9 mouse cellular contexts compared by ENCODE assay signal in genomic region chr12:72945301-72946063, GRCm38 (mm10). TPM values are rescaled to one million over a fixed set of nuclear protein-coding genes. Genes with fewer than 3 reads are reported as not detected.
DNase-seq lines count a peak whose midpoint lies in the region; ATAC-seq lines count a peak whose summit lies in the region.
"Had no signal": no experiment of that assay in that cellular context is flagged by ENCODE, and none has a peak within 500 bp of the region (broad histone marks: within the 10 kb centered on the region; RNA-seq: fewer than 3 reads in every experiment).

No protein-coding gene starts in this region.

- no peaks in the 10 kb centered on the region for H3K36me3 ChIP-seq in hindbrain, embryonic 11.5 days (ENCODE audit: control insufficient read depth, insufficient read depth, low read length)
- H3K36me3 ChIP-seq in midbrain, embryonic 14.5 days (ENCODE audit: control insufficient read depth, insufficient read depth, low read length) = no peaks in the 10 kb centered on the region

- H3K4me1 ChIP-seq in brown adipose tissue, adult 24 weeks (ENCODE audit: control insufficient read depth, insufficient read depth, insufficient read length, low read length) = no peaks in the 10 kb centered on the region
- H3K4me1 ChIP-seq in hindbrain, embryonic 11.5 days (replicated peaks; ENCODE audit: control insufficient read depth, insufficient read depth, low read length) = no peaks in the 10 kb centered on the region
- H3K4me1 ChIP-seq in midbrain, embryonic 14.5 days (ENCODE audit: control insufficient read depth, insufficient read depth, low read length) = 0 out of 2 replicates have a peak, but pooled peaks cover 5% of the 10 kb centered on the region

- H3K27ac ChIP-seq in brown adipose tissue, adult 24 weeks (replicated peaks; ENCODE audit: low read depth, low read length) = no peak overlapping the region
- no peak overlapping the region for H3K27ac ChIP-seq in hindbrain, embryonic 11.5 days (ENCODE audit: low read depth, low read length)
- no peak overlapping the region for H3K27ac ChIP-seq in midbrain, embryonic 14.5 days (replicated peaks; ENCODE audit: low read depth, low read length)

- peaks cover 82% of the 10 kb centered on the region for H3K27me3 ChIP-seq in hindbrain, embryonic 11.5 days (ENCODE audit: control insufficient read depth, insufficient read depth, low read length)
- peaks cover 96% of the 10 kb centered on the region for H3K27me3 ChIP-seq in midbrain, embryonic 14.5 days (ENCODE audit: control insufficient read depth, insufficient read depth, low read length)

- H3K4me2 ChIP-seq in hindbrain, embryonic 11.5 days (replicated peaks; ENCODE audit: low read depth, low read length) = peak overlapping the region; percentile 56
- peak overlapping the region; percentile 48 for H3K4me2 ChIP-seq in midbrain, embryonic 14.5 days (ENCODE audit: low read length)

- peak overlapping the region; percentile 10; the same call in 1 of the 2 replicates for H3K4me3 ChIP-seq in brown adipose tissue, adult 24 weeks (ENCODE audit: insufficient read depth, low read depth, low read length)
- H3K4me3 ChIP-seq in hindbrain, embryonic 11.5 days (ENCODE audit: low read depth, low read length) = peak overlapping the region; percentile 35
- H3K4me3 ChIP-seq in midbrain, embryonic 14.5 days (replicated peaks; ENCODE audit: low read depth, low read length) = peak overlapping the region; percentile 22

- H3K9me3 ChIP-seq in hindbrain, embryonic 11.5 days (ENCODE audit: control insufficient read depth, low read length) = no peaks in the 10 kb centered on the region
- H3K9me3 ChIP-seq in midbrain, embryonic 14.5 days (ENCODE audit: control insufficient read depth, low read length) = no peaks in the 10 kb centered on the region

- DNase-seq in kidney, adult 18-20 months = peak; percentile 4
- DNase-seq in kidney, postnatal 36 days = no peak
- DNase-seq in hindbrain, embryonic 11.5 days (ENCODE audit: low spot score) = peak; percentile 76
- DNase-seq in midbrain, embryonic 14.5 days = peak; percentile 69
- no peak for DNase-seq in cerebellum, adult 8-10 months
- DNase-seq in frontal cortex, postnatal 36 days (ENCODE audit: low spot score in 2 of 2) = no peak
- DNase-seq in urinary bladder, postnatal 36 days (ENCODE audit: low spot score in 2 of 2) = no peak

- ATAC-seq in hindbrain, embryonic 11.5 days (ENCODE audit: low FRiP score) = peak; percentile 90
- peak; percentile 76; the same call in 1 of the 2 replicates for ATAC-seq in midbrain, embryonic 14.5 days (ENCODE audit: low FRiP score, low TSS enrichment)

- H3K9ac ChIP-seq in hindbrain, embryonic 11.5 days (ENCODE audit: low read depth, low read length) = no peak overlapping the region
- no peak overlapping the region for H3K9ac ChIP-seq in midbrain, embryonic 14.5 days (replicated peaks; ENCODE audit: low read length)

- under 1% methylated on average over 58 of the region's 89 CpGs for WGBS in hindbrain, embryonic 11.5 days
- under 1% methylated on average over 83 of the region's 89 CpGs for WGBS in midbrain, embryonic 14.5 days

RNA-seq across cellular contexts. Expression of gene 4930447C04Rik, which starts 4.9 kb away (rescaled TPM):
- 1.4 TPM in 1 of 2 replicates, not detected in the other for polyA plus RNA-seq in brown adipose tissue, adult 24 weeks (2012; ENCODE audit: insufficient read depth, insufficient read length, missing spikeins)
- 2.1 TPM in 2 replicates for polyA plus RNA-seq in hindbrain, embryonic 11.5 days (2014; fragmentation: Nextera tagmentation; extraction: Ambion mirVana)
- polyA plus RNA-seq in midbrain, embryonic 14.5 days (2014; fragmentation: Nextera tagmentation; extraction: Ambion mirVana) = 2.9 and 3.0 TPM in 2 replicates
- polyA plus RNA-seq: liver, adult 2 months had no signal

RNA-seq across cellular contexts. Expression of gene Six6, which starts 5.8 kb away (rescaled TPM):
- not detected in 2 replicates for polyA plus RNA-seq in brown adipose tissue, adult 24 weeks (2012; ENCODE audit: insufficient read depth, insufficient read length, missing spikeins)
- polyA plus RNA-seq in hindbrain, embryonic 11.5 days (2014; fragmentation: Nextera tagmentation; extraction: Ambion mirVana) = 0.09 TPM in 1 of 2 replicates, not detected in the other
- not detected in 2 replicates for polyA plus RNA-seq in midbrain, embryonic 14.5 days (2014; fragmentation: Nextera tagmentation; extraction: Ambion mirVana)
- polyA plus RNA-seq: liver, adult 2 months had no signal

Comparison
In these comparisons a context has a peak if more than half of its experiments do, and no peak if none do; other contexts are left out.
1. DNase-seq: peak in kidney, adult 18-20 months (single experiment), hindbrain, embryonic 11.5 days (single experiment) and midbrain, embryonic 14.5 days (single experiment); none in kidney, postnatal 36 days (0 of 2), cerebellum, adult 8-10 months (single experiment), frontal cortex, postnatal 36 days (0 of 2) and urinary bladder, postnatal 36 days (0 of 2).
2. Peak in every context shown above with its lines, with median percentiles within 50 percentile points of each other: H3K4me3 ChIP-seq.